Mouse (Mus musculus) lung, adult 2 months (tissue): ENCODE measurements around the gene Hlx. TPM values are rescaled to one million over a fixed set of nuclear protein-coding genes. Genes with fewer than 3 reads are reported as not detected.

Experiments used
- DNase-seq: peaks from one replicate; pipeline ENCODE4 v3.0.0; 2022
- H3K4me1 ChIP-seq: fragments of 200-500 bp; 2 replicates; pipeline ENCODE4 v1.6.1; 2011; ENCODE audit warnings: low read length; ENCODE audit not compliant: control insufficient read depth, insufficient read depth
- H3K4me3 ChIP-seq: fragments of 200-500 bp; replicated peaks from 2 replicates; pipeline ENCODE3; 2011; ENCODE audit warnings: low read depth, mild to moderate bottlenecking, control low read depth, low read length; ENCODE audit errors: extremely low read depth
- CTCF ChIP-seq: fragments of 200-500 bp; IDR thresholded peaks from 2 replicates; pipeline ENCODE4 v1.5.1; 2011; ENCODE audit warnings: mild to moderate bottlenecking, low read length, control low read depth; ENCODE audit not compliant: insufficient read depth
- POLR2A ChIP-seq: fragments of 200-500 bp; IDR thresholded peaks from 2 replicates; pipeline ENCODE4 v1.6.1; 2011; ENCODE audit warnings: low read depth, mild to moderate bottlenecking, control low read depth, low read length, borderline replicate concordance; ENCODE audit errors: extremely low read depth
- whole genome bisulfite sequencing: fragments of 180-500 bp; shearing (Covaris S2); methylation state at CpG from one replicate; pipeline ENCODE4 v1.1.7; 2018; 5-methylcytosine and 5-hydroxymethylcytosine counted together
- polyA plus RNA-seq: library from polyadenylated mRNA; depleted of rRNA; stranded (reverse); fragments of >200 nt; gene quantifications from 2 replicates; pipeline ENCODE4 v1.2.3, GENCODE M21; 2012; rRNA removed

The Hlx gene
- polyA plus RNA-seq, 1 experiment, result 72.0 TPM

DNA sequence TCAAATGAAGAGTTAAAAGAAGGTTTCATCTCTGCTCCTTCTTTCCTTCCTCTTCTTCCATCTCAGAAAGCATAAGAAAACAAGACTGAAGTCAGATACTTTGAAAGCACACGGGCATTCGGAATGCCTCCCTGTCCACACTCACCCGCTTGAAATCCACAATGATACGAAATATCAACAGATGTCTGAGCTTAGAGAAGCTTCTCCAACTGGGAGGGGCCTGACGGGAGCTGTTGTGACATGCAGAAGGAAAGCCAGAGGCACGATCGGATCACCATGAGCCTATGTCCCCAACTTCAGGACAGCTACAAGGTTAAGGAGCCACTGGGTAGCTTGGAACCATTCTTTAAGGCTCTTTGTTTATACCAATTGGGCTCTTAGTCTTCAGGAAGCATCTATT, 44.4 kb downstream of the Hlx start:
- Histone ChIP-seq H3K4me1 (no peaks in the 10 kb centered on the region), H3K4me3 (no peak overlapping the region)
- WGBS, result 34% methylated on average over 7 of the region's 7 CpGs
- TF ChIP-seq CTCF (no peak), POLR2A (no peak)
- DNase-seq, result no peak

DNA sequence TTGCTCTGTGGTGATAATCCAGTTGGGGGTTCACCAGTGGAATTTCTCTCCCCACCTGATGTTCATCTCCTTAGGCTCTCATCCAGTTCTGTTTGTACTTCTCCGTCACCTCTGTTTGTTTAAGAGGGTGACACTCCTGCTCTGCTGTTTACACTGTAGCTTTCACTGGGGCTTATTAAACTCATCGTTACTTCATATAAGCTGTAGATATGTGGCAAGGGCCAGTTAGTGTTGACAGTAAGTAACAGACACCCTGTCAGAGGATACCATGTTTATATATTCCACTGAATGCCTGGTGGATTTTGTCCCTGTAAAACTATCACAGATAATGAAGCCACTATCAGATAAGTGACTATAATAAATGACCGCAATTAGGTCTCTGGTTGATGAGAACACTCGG, 44.9 kb downstream of the Hlx start:
- Histone ChIP-seq H3K4me3 (no peak overlapping the region), H3K4me1 (no peaks in the 10 kb centered on the region)
- no peak for DNase-seq
- no peak for TF ChIP-seq CTCF
- no peak for TF ChIP-seq POLR2A
- 33% methylated on average over 4 of the region's 4 CpGs for WGBS

GRCm38 (mm10) chr1:184683541-184683940, 48.9 kb downstream of the Hlx start:
- WGBS, result 54% methylated on average over 6 of the region's 6 CpGs
- no peak for DNase-seq
- Histone ChIP-seq H3K4me3 (no peak overlapping the region), H3K4me1 (no peaks in the 10 kb centered on the region)
- TF ChIP-seq POLR2A (no peak), CTCF (no peak)

DNA sequence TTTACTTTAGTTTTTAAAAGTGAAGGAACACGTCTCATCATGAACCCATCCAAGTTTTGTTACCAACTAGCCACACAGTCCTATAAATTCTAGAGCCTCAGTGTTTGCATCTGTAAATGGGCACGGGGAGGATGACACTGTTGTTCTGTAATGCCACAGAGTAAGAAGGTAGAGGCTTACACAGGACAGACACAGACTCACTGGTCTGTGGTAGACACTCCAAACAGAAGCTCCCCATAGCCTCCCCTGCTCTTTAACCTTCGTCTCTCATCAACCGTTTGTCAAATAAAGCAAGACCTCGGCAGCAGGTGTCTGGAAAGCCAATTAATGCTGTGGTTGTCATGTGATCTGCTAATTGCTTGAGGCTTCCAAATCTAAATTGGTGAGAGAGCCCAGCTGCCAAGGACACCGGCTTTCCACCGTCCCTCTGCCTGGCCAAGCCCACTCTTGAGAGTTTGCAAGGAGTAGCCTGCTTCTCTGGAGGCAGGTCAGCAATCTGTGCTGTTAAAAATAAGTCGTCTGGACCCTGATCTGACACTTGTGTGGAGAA, 52.9 kb downstream of the Hlx start:
- Histone ChIP-seq H3K4me3 (no peak overlapping the region), H3K4me1 (peaks cover 3% of the 10 kb centered on the region; the same call in 1 of the 2 replicates)
- TF ChIP-seq POLR2A (no peak), CTCF (no peak)
- 74% methylated on average over 8 of the region's 8 CpGs for WGBS
- no peak for DNase-seq

DNA sequence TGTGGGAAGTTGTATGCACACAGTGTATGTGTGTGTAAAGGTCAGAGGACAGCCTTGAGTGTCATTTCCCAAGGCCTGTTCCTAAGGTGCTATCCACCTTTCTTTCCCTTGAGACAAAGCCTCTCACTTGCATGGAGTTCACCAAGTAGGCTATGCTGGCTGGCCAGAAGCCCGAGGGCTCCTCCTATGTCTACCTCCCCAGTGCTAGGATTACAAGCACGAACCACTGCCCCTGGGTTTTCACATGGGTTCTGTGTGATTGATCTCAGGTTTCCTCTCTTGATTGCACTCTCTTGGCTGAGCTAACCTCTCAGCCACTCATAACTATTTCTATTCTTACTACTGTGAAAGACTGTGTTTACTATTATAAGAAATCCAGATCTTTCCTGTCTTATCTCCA, 54.8 kb downstream of the Hlx start:
- Histone ChIP-seq H3K4me3 (no peak overlapping the region), H3K4me1 (peaks cover 3% of the 10 kb centered on the region; the same call in 1 of the 2 replicates)
- 47% methylated on average over 2 of the region's 2 CpGs for WGBS
- TF ChIP-seq POLR2A, result no peak
- TF ChIP-seq CTCF, result no peak
- DNase-seq, result no peak

Other genes starting within 250 kb of the Hlx start
- gene Marc1, start 78.7 kb upstream of the Hlx start, polyA plus RNA-seq, result 1.2 and 1.6 TPM in 2 replicates
- gene Marc2, start 113.8 kb upstream of the Hlx start, polyA plus RNA-seq, result 73.3 and 79.9 TPM in 2 replicates
- gene C130074G19Rik, start 150.6 kb upstream of the Hlx start, polyA plus RNA-seq, result 23.9 and 31.7 TPM in 2 replicates